Mouse (Mus musculus): ENCODE data around the gene Ak3. TPM values are rescaled to one million over a fixed set of nuclear protein-coding genes. Genes with fewer than 3 reads are reported as not detected.

The Ak3 gene
- polyA plus RNA-seq (2016; fragmentation: Nextera tagmentation; extraction: Ambion mirVana) = 71.7 and 73.8 TPM in 2 replicates

GRCm38 (mm10) chr19:29047334-29048170 is at the start of gene Ak3:
TSS of gene Ak3 (minus strand) at chr19:29047961.
- Histone ChIP-seq H3K27ac (replicated peaks) (peak within 1 kb of the TSS; percentile 95), H3K9me3 (no peaks in the 10 kb centered on the region), H3K36me3 (replicated peaks) (no peaks in the 10 kb centered on the region), H3K4me1 (peaks cover 45% of the 10 kb centered on the region), H3K27me3 (replicated peaks; ENCODE audit: low read depth, poor library complexity, severe bottlenecking) (no peaks in the 10 kb centered on the region), H3K4me3 (peak within 1 kb of the TSS; percentile 77)
- under 1% methylated on average over 68 of the region's 68 CpGs for WGBS
- peak; percentile 82 for DNase-seq (ENCODE audit: low spot score)

GRCm38 (mm10) chr19:29092194-29092593 is 44.4 kb upstream of the Ak3 start:
- H3K27me3 ChIP-seq (replicated peaks; ENCODE audit: low read depth, poor library complexity, severe bottlenecking) = no peaks in the 10 kb centered on the region
- H3K36me3 ChIP-seq (replicated peaks) = no peaks in the 10 kb centered on the region
- DNase-seq (ENCODE audit: low spot score) = no peak
- no peaks in the 10 kb centered on the region for H3K9me3 ChIP-seq
- H3K4me1 ChIP-seq = no peaks in the 10 kb centered on the region
- no peak overlapping the region for H3K4me3 ChIP-seq
- H3K27ac ChIP-seq (replicated peaks) = no peak overlapping the region

GRCm38 (mm10) chr19:29088628-29089027 is 40.9 kb upstream of the Ak3 start:
- Histone ChIP-seq H3K36me3 (replicated peaks) (no peaks in the 10 kb centered on the region), H3K4me3 (no peak overlapping the region), H3K4me1 (no peaks in the 10 kb centered on the region), H3K27ac (replicated peaks) (no peak overlapping the region), H3K9me3 (peaks cover under 1% of the 10 kb centered on the region; the same call in 1 of the 2 replicates), H3K27me3 (replicated peaks; ENCODE audit: low read depth, poor library complexity, severe bottlenecking) (no peaks in the 10 kb centered on the region)
- 84% methylated on average over 6 of the region's 6 CpGs for WGBS
- DNase-seq (ENCODE audit: low spot score) = no peak

GRCm38 (mm10) chr19:29074802-29075201 is 27.0 kb upstream of the Ak3 start:
- 82% methylated on average over 6 of the region's 6 CpGs for WGBS
- Histone ChIP-seq H3K27me3 (replicated peaks; ENCODE audit: low read depth, poor library complexity, severe bottlenecking) (no peaks in the 10 kb centered on the region), H3K27ac (replicated peaks) (no peak overlapping the region), H3K9me3 (no peaks in the 10 kb centered on the region), H3K4me3 (no peak overlapping the region), H3K4me1 (peaks cover 1% of the 10 kb centered on the region; the same call in 1 of the 2 replicates), H3K36me3 (replicated peaks) (no peaks in the 10 kb centered on the region)
- DNase-seq (ENCODE audit: low spot score) = no peak

GRCm38 (mm10) chr19:29069195-29069594 is 21.4 kb upstream of the Ak3 start:
- H3K4me3 ChIP-seq = no peak overlapping the region
- H3K27ac ChIP-seq (replicated peaks) = no peak overlapping the region
- H3K36me3 ChIP-seq (replicated peaks) = no peaks in the 10 kb centered on the region
- H3K9me3 ChIP-seq = no peaks in the 10 kb centered on the region
- H3K4me1 ChIP-seq = peaks cover 27% of the 10 kb centered on the region
- H3K27me3 ChIP-seq (replicated peaks; ENCODE audit: low read depth, poor library complexity, severe bottlenecking) = no peaks in the 10 kb centered on the region
- DNase-seq (ENCODE audit: low spot score) = no peak
- 78% methylated on average over 5 of the region's 5 CpGs for WGBS

GRCm38 (mm10) chr19:29066981-29067471 is 19.3 kb upstream of the Ak3 start:
- DNase-seq (ENCODE audit: low spot score) = peak; percentile 53
- Histone ChIP-seq H3K9me3 (no peaks in the 10 kb centered on the region), H3K36me3 (replicated peaks) (no peaks in the 10 kb centered on the region), H3K27me3 (replicated peaks; ENCODE audit: low read depth, poor library complexity, severe bottlenecking) (no peaks in the 10 kb centered on the region), H3K27ac (replicated peaks) (peak overlapping the region; percentile 41), H3K4me1 (peaks cover 32% of the 10 kb centered on the region), H3K4me3 (peak overlapping the region; percentile 44)
- 11% methylated on average over 11 of the region's 11 CpGs for WGBS

- peaks cover 42% of the 10 kb centered on the region for H3K4me1 ChIP-seq
Observed at GRCm38 (mm10) chr19:29064451-29065102, 16.8 kb upstream of the Ak3 start.

GRCm38 (mm10) chr19:29063577-29064363 is 16.0 kb upstream of the Ak3 start:
- Histone ChIP-seq H3K27me3 (replicated peaks; ENCODE audit: low read depth, poor library complexity, severe bottlenecking) (no peaks in the 10 kb centered on the region), H3K9me3 (no peaks in the 10 kb centered on the region), H3K36me3 (replicated peaks) (no peaks in the 10 kb centered on the region), H3K4me1 (peaks cover 35% of the 10 kb centered on the region), H3K4me3 (peak overlapping the region; percentile 36), H3K27ac (replicated peaks) (peak overlapping the region; percentile 55)
- WGBS = 17% methylated on average over 18 of the region's 18 CpGs
- peak; percentile 94 for DNase-seq (ENCODE audit: low spot score)

More at GRCm38 (mm10) chr19:29064451-29065102, 16.8 kb upstream of the Ak3 start:
- Histone ChIP-seq H3K27me3 (replicated peaks; ENCODE audit: low read depth, poor library complexity, severe bottlenecking) (no peaks in the 10 kb centered on the region), H3K27ac (replicated peaks) (peak overlapping the region; percentile 55), H3K9me3 (no peaks in the 10 kb centered on the region), H3K4me3 (peak overlapping the region; percentile 36; the same call in 1 of the 2 replicates), H3K36me3 (replicated peaks) (no peaks in the 10 kb centered on the region)
- DNase-seq (ENCODE audit: low spot score) = no peak
- WGBS = 59% methylated on average over 9 of the region's 9 CpGs

GRCm38 (mm10) chr19:29063009-29063408 is 15.2 kb upstream of the Ak3 start:
- 90% methylated on average over 5 of the region's 5 CpGs for WGBS

GRCm38 (mm10) chr19:29060299-29060698 is 12.5 kb upstream of the Ak3 start:
- DNase-seq (ENCODE audit: low spot score) = peak; percentile 58
- 0 out of 2 replicates have a peak overlapping the region, but pooled peaks have one; percentile 5 for H3K4me3 ChIP-seq
- 11% methylated on average over 6 of the region's 6 CpGs for WGBS

More at GRCm38 (mm10) chr19:29063009-29063408, 15.2 kb upstream of the Ak3 start:
- H3K36me3 ChIP-seq (replicated peaks) = no peaks in the 10 kb centered on the region
- H3K9me3 ChIP-seq = no peaks in the 10 kb centered on the region
- H3K27ac ChIP-seq (replicated peaks) = no peak overlapping the region
- no peak overlapping the region for H3K4me3 ChIP-seq
- no peak for DNase-seq (ENCODE audit: low spot score)
- no peaks in the 10 kb centered on the region for H3K27me3 ChIP-seq (replicated peaks; ENCODE audit: low read depth, poor library complexity, severe bottlenecking)
- H3K4me1 ChIP-seq = peaks cover 35% of the 10 kb centered on the region

GRCm38 (mm10) chr19:29059688-29060087 is 11.9 kb upstream of the Ak3 start:
- peaks cover 23% of the 10 kb centered on the region for H3K4me1 ChIP-seq
- H3K27ac ChIP-seq (replicated peaks) = no peak overlapping the region
- H3K27me3 ChIP-seq (replicated peaks; ENCODE audit: low read depth, poor library complexity, severe bottlenecking) = no peaks in the 10 kb centered on the region
- H3K9me3 ChIP-seq = no peaks in the 10 kb centered on the region
- WGBS = 82% methylated on average over 2 of the region's 2 CpGs
- DNase-seq (ENCODE audit: low spot score) = no peak
- no peak overlapping the region for H3K4me3 ChIP-seq
- no peaks in the 10 kb centered on the region for H3K36me3 ChIP-seq (replicated peaks)

More at GRCm38 (mm10) chr19:29060299-29060698, 12.5 kb upstream of the Ak3 start:
- peak overlapping the region; percentile 19; the same call in 1 of the 2 replicates for H3K27ac ChIP-seq (replicated peaks)
- peaks cover 24% of the 10 kb centered on the region for H3K4me1 ChIP-seq
- no peaks in the 10 kb centered on the region for H3K27me3 ChIP-seq (replicated peaks; ENCODE audit: low read depth, poor library complexity, severe bottlenecking)
- H3K9me3 ChIP-seq = no peaks in the 10 kb centered on the region
- no peaks in the 10 kb centered on the region for H3K36me3 ChIP-seq (replicated peaks)

- Histone ChIP-seq H3K4me3 (no peak overlapping the region), H3K36me3 (replicated peaks) (no peaks in the 10 kb centered on the region), H3K9me3 (no peaks in the 10 kb centered on the region), H3K4me1 (peaks cover 16% of the 10 kb centered on the region), H3K27ac (replicated peaks) (no peak overlapping the region), H3K27me3 (replicated peaks; ENCODE audit: low read depth, poor library complexity, severe bottlenecking) (no peaks in the 10 kb centered on the region)
- WGBS = 93% methylated on average over 5 of the region's 5 CpGs
- no peak for DNase-seq (ENCODE audit: low spot score)
Observed at GRCm38 (mm10) chr19:29058741-29059140, 11.0 kb upstream of the Ak3 start.

Measured in embryonic facial prominence, embryonic 10.5 days (tissue).